Mouse (Mus musculus) CH12.LX (cell line): ENCODE data around the gene Otud7b. TPM values are rescaled to one million over a fixed set of nuclear protein-coding genes. Genes with fewer than 3 reads are reported as not detected.

Experiments
- DNase-seq: peaks from one replicate; pipeline ENCODE4 v3.0.0-alpha.2; 2013; ENCODE audit errors: extremely low read depth
- H3K27ac ChIP-seq: 2 replicates; pipeline ENCODE4 v1.5.1; 2012; ENCODE audit warnings: low read depth, mild to moderate bottlenecking, control low read depth, moderate library complexity; ENCODE audit not compliant: insufficient read depth
- H3K27me3 ChIP-seq: replicated peaks from 2 replicates; pipeline ENCODE3; 2012; ENCODE audit warnings: inconsistent platforms
- H3K36me3 ChIP-seq, 2 experiments: replicated peaks in 1 of 2; 2 replicates each; pipeline versions ENCODE3 to v1.6.1; 2012; ENCODE audit warnings: inconsistent platforms in 1 of 2, low read length in 1 of 2, mild to moderate bottlenecking in 1 of 2, mixed read lengths in 1 of 2, moderate library complexity in 1 of 2; ENCODE audit not compliant: control insufficient read depth in 1 of 2, insufficient read depth in 1 of 2
- H3K4me1 ChIP-seq, 2 experiments: 2 replicates each; pipeline ENCODE4 v1.6.1; 2012; ENCODE audit warnings: inconsistent platforms in 1 of 2, moderate library complexity in 1 of 2; ENCODE audit not compliant: insufficient read depth in 2 of 2, control insufficient read depth in 1 of 2
- H3K4me2 ChIP-seq: 2 replicates; pipeline ENCODE4 v1.6.1; 2012; ENCODE audit warnings: low read depth, mild to moderate bottlenecking, control low read depth; ENCODE audit not compliant: poor library complexity, insufficient read depth, severe bottlenecking
- H3K4me3 ChIP-seq, 3 experiments: fragments of 150-350 bp in 1 of 3; sonication (generic) in 1 of 3; replicated peaks in 1 of 3; 2 replicates each; pipeline versions ENCODE3 to v1.5.1; 2011 to 2012; ENCODE audit warnings: low read depth in 2 of 3, low read length in 2 of 3, mild to moderate bottlenecking in 2 of 3, moderate library complexity in 2 of 3, control low read depth in 1 of 3, improper control_type of control experiment in 1 of 3, inconsistent platforms in 1 of 3, mixed read lengths in 1 of 3; ENCODE audit not compliant: poor library complexity in 1 of 3
- H3K79me2 ChIP-seq: replicated peaks from 2 replicates; pipeline ENCODE4 v1.6.1; 2012; ENCODE audit warnings: mild to moderate bottlenecking, moderate library complexity; ENCODE audit not compliant: control insufficient read depth, poor library complexity, insufficient read depth, severe bottlenecking; ENCODE audit errors: extremely low read depth
- H3K9ac ChIP-seq: 2 replicates; pipeline ENCODE4 v1.6.1; 2012; ENCODE audit warnings: low read depth, mild to moderate bottlenecking, control low read depth, moderate library complexity; ENCODE audit not compliant: insufficient read depth
- H3K9me3 ChIP-seq: replicated peaks from 2 replicates; pipeline ENCODE3; 2012; ENCODE audit warnings: low read length, inconsistent platforms, mixed read lengths
- BHLHE40 ChIP-seq: IDR thresholded peaks from 2 replicates; pipeline ENCODE4 v1.6.1; 2011; ENCODE audit warnings: mild to moderate bottlenecking, low read depth, low read length, improper control_type of control experiment
- CHD1 ChIP-seq: IDR thresholded peaks from 2 replicates; pipeline ENCODE4 v1.6.1; 2012; ENCODE audit warnings: low read depth, low read length, improper control_type of control experiment, inconsistent platforms
- CHD2 ChIP-seq: IDR thresholded peaks from 2 replicates; pipeline ENCODE4 v1.6.1; 2011; ENCODE audit warnings: low read length, improper control_type of control experiment
- CTCF ChIP-seq, 2 experiments: IDR thresholded peaks in 1 of 2; conservative IDR thresholded peaks in 1 of 2; 2 replicates each; pipeline ENCODE4 v1.5.1; 2011 to 2012; ENCODE audit warnings: low read depth in 2 of 2, low read length in 2 of 2, improper control_type of control experiment in 1 of 2, inconsistent platforms in 1 of 2, mild to moderate bottlenecking in 1 of 2, moderate library complexity in 1 of 2
- E2F4 ChIP-seq: IDR thresholded peaks from 2 replicates; pipeline ENCODE4 v1.6.1; 2011; ENCODE audit warnings: low read depth, low read length, improper control_type of control experiment; ENCODE audit not compliant: insufficient replicate concordance
- ELF1 ChIP-seq: IDR thresholded peaks from 2 replicates; pipeline ENCODE4 v1.6.1; 2014; ENCODE audit warnings: low read depth, mild to moderate bottlenecking, inconsistent platforms, low read length, improper control_type of control experiment
- EP300 ChIP-seq: IDR thresholded peaks from 2 replicates; pipeline ENCODE4 v1.6.1; 2011; ENCODE audit warnings: low read length, improper control_type of control experiment
- ETS1 ChIP-seq: conservative IDR thresholded peaks from 2 replicates; pipeline ENCODE4 v1.6.1; 2012; ENCODE audit warnings: low read depth, mild to moderate bottlenecking, inconsistent platforms, low read length, improper control_type of control experiment, moderate library complexity
- GABPA ChIP-seq: IDR thresholded peaks from 2 replicates; pipeline ENCODE4 v1.6.1; 2012; ENCODE audit warnings: low read depth, low read length, improper control_type of control experiment, inconsistent platforms; ENCODE audit not compliant: insufficient replicate concordance
- HCFC1 ChIP-seq: IDR thresholded peaks from 2 replicates; pipeline ENCODE4 v1.6.1; 2012; ENCODE audit warnings: low read depth, mild to moderate bottlenecking, inconsistent platforms, low read length, improper control_type of control experiment
- IRF4 ChIP-seq: IDR thresholded peaks from 2 replicates; pipeline ENCODE4 v1.6.1; 2014; ENCODE audit warnings: low read depth, mild to moderate bottlenecking, inconsistent platforms, low read length, improper control_type of control experiment
- JUN ChIP-seq: IDR thresholded peaks from 2 replicates; pipeline ENCODE4 v1.6.1; 2011; ENCODE audit warnings: low read depth, mild to moderate bottlenecking, low read length, improper control_type of control experiment, moderate library complexity; ENCODE audit not compliant: insufficient read depth
- JUND ChIP-seq: conservative IDR thresholded peaks from 2 replicates; pipeline ENCODE4 v1.6.1; 2011; ENCODE audit warnings: low read depth, low read length, improper control_type of control experiment
- KAT2A ChIP-seq: IDR thresholded peaks from 2 replicates; pipeline ENCODE4 v1.6.1; 2012; ENCODE audit warnings: low read length, improper control_type of control experiment, inconsistent platforms; ENCODE audit not compliant: insufficient replicate concordance
- MAFK ChIP-seq: IDR thresholded peaks from 2 replicates; pipeline ENCODE4 v1.6.1; 2011; ENCODE audit warnings: low read length, improper control_type of control experiment; ENCODE audit not compliant: insufficient replicate concordance
- MAX ChIP-seq: IDR thresholded peaks from 2 replicates; pipeline ENCODE4 v1.6.1; 2011; ENCODE audit warnings: low read length, improper control_type of control experiment
- MAZ ChIP-seq: IDR thresholded peaks from 2 replicates; pipeline ENCODE4 v1.6.1; 2012; ENCODE audit warnings: low read depth, mild to moderate bottlenecking, inconsistent platforms, low read length, improper control_type of control experiment, moderate library complexity
- MEF2A ChIP-seq: IDR thresholded peaks from 2 replicates; pipeline ENCODE4 v1.6.1; 2014; ENCODE audit warnings: low read depth, mild to moderate bottlenecking, inconsistent platforms, low read length, improper control_type of control experiment, borderline replicate concordance
- MXI1 ChIP-seq: IDR thresholded peaks from 2 replicates; pipeline ENCODE4 v1.6.1; 2011; ENCODE audit warnings: mild to moderate bottlenecking, low read depth, low read length, improper control_type of control experiment
- MYC ChIP-seq: IDR thresholded peaks from 2 replicates; pipeline ENCODE4 v1.6.1; 2011; ENCODE audit warnings: low read depth, mild to moderate bottlenecking, improper control_type of control experiment, low read length
- NELFE ChIP-seq: IDR thresholded peaks from 2 replicates; pipeline ENCODE4 v1.6.1; 2011; ENCODE audit warnings: low read depth, low read length, improper control_type of control experiment
- NRF1 ChIP-seq: IDR thresholded peaks from 2 replicates; pipeline ENCODE4 v1.6.1; 2014; ENCODE audit warnings: low read depth, mild to moderate bottlenecking, inconsistent platforms, low read length, improper control_type of control experiment, moderate library complexity
- PAX5 ChIP-seq: IDR thresholded peaks from 2 replicates; pipeline ENCODE4 v1.6.1; 2012; ENCODE audit warnings: low read length, inconsistent platforms, mixed read lengths
- POLR2A ChIP-seq: IDR thresholded peaks from 2 replicates; pipeline ENCODE4 v1.6.1; 2011; ENCODE audit warnings: low read depth, mild to moderate bottlenecking, improper control_type of control experiment, low read length
- POLR2AphosphoS2 ChIP-seq: IDR thresholded peaks from 2 replicates; pipeline ENCODE4 v1.6.1; 2011; ENCODE audit warnings: low read depth, low read length, improper control_type of control experiment
- RAD21 ChIP-seq: IDR thresholded peaks from 2 replicates; pipeline ENCODE4 v1.6.1; 2011; ENCODE audit warnings: low read depth, mild to moderate bottlenecking, low read length, improper control_type of control experiment, moderate library complexity
- RCOR1 ChIP-seq: conservative IDR thresholded peaks from 2 replicates; pipeline ENCODE4 v1.6.1; 2012; ENCODE audit warnings: low read depth, mild to moderate bottlenecking, inconsistent platforms, low read length, improper control_type of control experiment
- SIN3A ChIP-seq: IDR thresholded peaks from 2 replicates; pipeline ENCODE4 v1.6.1; 2012; ENCODE audit warnings: low read length, improper control_type of control experiment, inconsistent platforms
- SMC3 ChIP-seq: IDR thresholded peaks from 2 replicates; pipeline ENCODE4 v1.6.1; 2011; ENCODE audit warnings: low read depth, low read length, improper control_type of control experiment
- TBP ChIP-seq: conservative IDR thresholded peaks from 2 replicates; pipeline ENCODE4 v1.6.1; 2011; ENCODE audit warnings: low read depth, low read length, improper control_type of control experiment
- TCF12 ChIP-seq: IDR thresholded peaks from 2 replicates; pipeline ENCODE4 v1.6.1; 2014; ENCODE audit warnings: low read depth, mild to moderate bottlenecking, inconsistent platforms, low read length, improper control_type of control experiment
- UBTF ChIP-seq: IDR thresholded peaks from 2 replicates; pipeline ENCODE4 v1.6.1; 2012; ENCODE audit warnings: low read depth, mild to moderate bottlenecking, inconsistent platforms, low read length, improper control_type of control experiment, moderate library complexity
- USF1 ChIP-seq: IDR thresholded peaks from 2 replicates; pipeline ENCODE4 v1.6.1; 2014; ENCODE audit warnings: low read depth, mild to moderate bottlenecking, inconsistent platforms, low read length, improper control_type of control experiment
- USF2 ChIP-seq: conservative IDR thresholded peaks from 2 replicates; pipeline ENCODE4 v1.6.1; 2011; ENCODE audit warnings: low read depth, low read length, improper control_type of control experiment
- ZC3H11A ChIP-seq: IDR thresholded peaks from 2 replicates; pipeline ENCODE4 v1.6.1; 2012; ENCODE audit warnings: low read depth, mild to moderate bottlenecking, inconsistent platforms, low read length, improper control_type of control experiment
- ZKSCAN1 ChIP-seq: IDR thresholded peaks from 2 replicates; pipeline ENCODE4 v1.6.1; 2012; ENCODE audit warnings: low read depth, inconsistent platforms, low read length, improper control_type of control experiment, borderline replicate concordance
- ZMIZ1 ChIP-seq: IDR thresholded peaks from 2 replicates; pipeline ENCODE4 v1.6.1; 2012; ENCODE audit warnings: low read depth, mild to moderate bottlenecking, inconsistent platforms, low read length, improper control_type of control experiment
- ZNF384 ChIP-seq: IDR thresholded peaks from 2 replicates; pipeline ENCODE4 v1.6.1; 2012; ENCODE audit warnings: low read depth, low read length, improper control_type of control experiment, inconsistent platforms
- dilution Hi-C: fragments of 300-500 bp; cut with MboI; formaldehyde crosslinking; loops from 2 replicates; pipeline ENCODE4 v1.14.3; 2020; ENCODE audit warnings: low sequenced_read_pairs; ENCODE audit not compliant: extremely low pct_unique_long_range_greater_than_20kb, extremely low pct_ligation_motif_present
- in situ Hi-C: fragments of 300-500 bp; cut with MboI; formaldehyde crosslinking; loops from 3 replicates; pipeline ENCODE4 v1.14.3; 2019; ENCODE audit warnings: low sequenced_read_pairs, low pct_ligation_motif_present, low pct_unique_long_range_greater_than_20kb, mixed read lengths
- polyA plus RNA-seq: library from polyadenylated mRNA; unstranded; fragments of >175 nt; gene quantifications from 2 replicates; pipeline ENCODE4 v1.2.1, GENCODE M21; 2012; ENCODE audit warnings: low read depth; ENCODE audit not compliant: insufficient read length
- total RNA-seq, 2 experiments: library from RNA; depleted of rRNA; stranded (reverse); fragments of 300-350 nt in 1 of 2; fragments of >200 nt in 1 of 2; gene quantifications; 2 replicates each; pipeline ENCODE4 v1.2.3; 2012 to 2014

The Otud7b gene
- total and polyA plus RNA-seq, 3 experiments, result 12.3 to 17.7 (median 14.9) TPM

- Histone ChIP-seq H3K27me3 (no peaks in the 10 kb centered on the region), H3K9ac (peak overlapping the region; percentile 95), H3K27ac (peak overlapping the region; percentile 42), H3K4me1 (peaks cover 3 to 41% of the 10 kb centered on the region in 2 experiments; a peak in 3 of 4 replicates), H3K9me3 (no peaks in the 10 kb centered on the region), H3K36me3 (peaks cover 9 to 26% of the 10 kb centered on the region in 2 experiments), H3K79me2 (peaks cover 13% of the 10 kb centered on the region; the same call in 1 of the 2 replicates), H3K4me3 (peak overlapping the region; percentile 65 to 71 (median 69)), H3K4me2 (peak overlapping the region; percentile 96)
- DNase-seq, result peak; percentile 87
- in situ Hi-C loops, result loop anchor here (5.0 to 10.0 kb wide), 2 partner anchors 90 to 203 kb away; partner anchors contain the start of gene Prpf3
- dilution Hi-C loops, result no loop called here
- TF ChIP-seq NELFE (peak; percentile 49; the same call in 1 of the 2 replicates), MXI1 (peak; percentile 87), E2F4 (no peak), USF1 (no peak), MAX (no peak), MYC (0 out of 2 replicates have a peak, but pooled peaks have one; percentile 12), MAZ (no peak), CTCF (conservative IDR thresholded peaks at IDR 0.05 in 1 of 2, IDR thresholded peaks at IDR 0.05 in 1 of 2; ENCODE audit: low read depth in 2 of 2, low read length in 2 of 2) (no peak), CHD1 (0 out of 2 replicates have a peak, but pooled peaks have one; percentile 45), ZMIZ1 (no peak; the same call in 1 of the 2 replicates), JUN (no peak), GABPA (no peak; the same call in 1 of the 2 replicates), PAX5 (no peak), TBP (0 out of 2 replicates have a peak, but pooled peaks have one; percentile 48), NRF1 (no peak), UBTF (peak; percentile 62; the same call in 1 of the 2 replicates), SIN3A (peak; percentile 99), POLR2A (peak; percentile 68), MAFK (no peak), RAD21 (no peak), KAT2A (peak; percentile 83; the same call in 1 of the 2 replicates), EP300 (no peak), ZC3H11A (no peak), RCOR1 (no peak), JUND (no peak), HCFC1 (peak; percentile 94), TCF12 (peak; percentile 86), IRF4 (peak; percentile 57; the same call in 1 of the 2 replicates), CHD2 (no peak), ELF1 (peak; percentile 85), ZKSCAN1 (no peak), USF2 (no peak), SMC3 (no peak), MEF2A (no peak; the same call in 1 of the 2 replicates), BHLHE40 (no peak), ETS1 (peak; percentile 12; the same call in 1 of the 2 replicates), POLR2AphosphoS2 (0 out of 2 replicates have a peak, but pooled peaks have one; percentile 39), ZNF384 (no peak)
Observed at GRCm38 (mm10) chr3:96057747-96058204, 46.6 kb upstream of the Otud7b start.
